Mouse (Mus musculus) urinary bladder, postnatal 36 days (tissue): ENCODE measurements at regions not wholly inside any gene's neighbourhood (a gene's known extent, or its start where the extent isn't known, plus 50 kb on each side); places are given as distances from the start of the nearest gene placed in this dataset.
A peak's percentile ranks its signal among the peaks of the same experiment; 100 is the strongest.

ENCODE experiments used
- DNase-seq, 2 experiments: peaks; one replicate each; pipeline ENCODE4 v3.0.0; 2022; ENCODE audit warnings: low spot score in 2 of 2, mixed read lengths in 1 of 2

- DNase-seq, result no peak
These were observed 157.0 kb downstream of the Fgf18 start for GRCm38 (mm10) chr11:32990201-32990600.

DNA sequence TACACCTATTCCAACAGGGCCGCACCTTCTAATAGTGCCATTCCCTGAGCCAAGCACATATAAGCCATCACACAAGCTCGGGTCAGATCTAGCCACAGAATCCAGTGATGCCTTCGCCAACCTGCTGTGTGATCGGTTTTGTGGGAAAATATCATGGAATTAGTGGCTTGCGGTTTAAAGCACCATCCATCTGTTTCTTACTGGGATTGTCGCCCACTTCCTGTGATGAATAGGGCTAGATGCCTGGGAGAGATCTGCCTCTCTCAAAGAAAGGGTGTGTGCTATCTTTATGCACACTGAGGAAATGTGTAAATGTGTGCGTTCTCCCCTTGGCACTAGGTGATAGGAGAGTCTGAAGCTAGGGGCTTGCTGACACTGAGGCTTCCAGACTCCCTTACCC lies 154.5 kb upstream of the Smim23 start:
- DNase-seq, result no peak

GRCm38 (mm10) chr11:32976572-32976971 lies 152.2 kb upstream of the Smim23 start:
- no peak for DNase-seq

GRCm38 (mm10) chr11:32973453-32973852 lies 149.0 kb upstream of the Smim23 start:
- DNase-seq, result no peak

DNA sequence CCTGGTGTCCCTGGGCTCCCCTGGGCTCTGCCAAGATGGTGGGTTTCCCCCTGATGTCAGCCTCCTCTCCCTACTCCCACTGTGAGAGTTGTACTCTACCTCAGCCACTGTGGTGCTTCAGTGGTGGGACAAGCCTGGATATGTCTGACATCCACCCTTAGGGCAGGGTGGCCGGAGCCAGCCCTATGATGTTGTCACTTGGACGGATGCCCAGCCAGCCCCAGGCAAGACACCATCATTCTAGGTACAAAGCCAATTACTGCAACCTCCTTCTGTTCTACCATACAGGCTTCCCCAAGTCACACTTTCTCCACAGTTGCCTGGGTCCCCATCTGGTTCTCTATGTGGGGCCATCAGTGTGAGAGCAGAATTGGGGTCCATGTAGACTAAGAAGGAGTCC lies 141.0 kb upstream of the Smim23 start:
- DNase-seq, result no peak

DNA sequence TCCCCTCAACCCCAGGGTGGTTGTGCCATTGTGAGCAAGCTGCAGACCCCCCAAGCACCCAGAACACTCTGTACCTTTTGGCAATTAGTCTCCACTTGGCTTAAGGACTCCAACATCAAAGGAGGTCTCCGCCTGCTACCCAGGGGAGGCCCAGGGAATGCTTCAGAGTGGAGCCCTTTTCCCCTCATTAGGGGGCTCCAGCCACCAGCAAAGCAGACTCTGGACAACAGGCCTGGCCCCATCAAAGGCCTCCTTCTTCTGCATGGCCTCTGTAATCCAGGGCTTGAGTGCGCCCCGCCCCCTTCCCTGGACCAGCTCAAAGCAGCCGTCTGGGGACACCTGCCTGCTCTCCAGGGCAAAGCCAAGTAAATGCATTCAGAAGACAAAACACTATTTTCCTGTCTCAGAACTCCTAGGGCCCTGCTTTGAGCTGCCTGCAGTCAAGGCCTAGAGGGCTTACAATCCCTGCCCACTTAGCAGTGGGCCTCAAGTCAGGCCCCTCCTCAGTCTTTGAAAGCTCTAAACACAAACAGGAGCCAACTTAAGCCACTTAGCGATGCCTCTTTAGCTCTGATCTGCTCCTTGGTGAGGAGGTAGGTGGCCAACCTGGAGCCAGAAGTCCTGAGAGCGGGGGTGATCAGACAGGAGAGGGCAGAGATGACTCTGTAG lies 139.4 kb upstream of the Smim23 start:
- no peak for DNase-seq

GRCm38 (mm10) chr11:32961600-32961999 lies 137.2 kb upstream of the Smim23 start:
- DNase-seq, result no peak

DNA sequence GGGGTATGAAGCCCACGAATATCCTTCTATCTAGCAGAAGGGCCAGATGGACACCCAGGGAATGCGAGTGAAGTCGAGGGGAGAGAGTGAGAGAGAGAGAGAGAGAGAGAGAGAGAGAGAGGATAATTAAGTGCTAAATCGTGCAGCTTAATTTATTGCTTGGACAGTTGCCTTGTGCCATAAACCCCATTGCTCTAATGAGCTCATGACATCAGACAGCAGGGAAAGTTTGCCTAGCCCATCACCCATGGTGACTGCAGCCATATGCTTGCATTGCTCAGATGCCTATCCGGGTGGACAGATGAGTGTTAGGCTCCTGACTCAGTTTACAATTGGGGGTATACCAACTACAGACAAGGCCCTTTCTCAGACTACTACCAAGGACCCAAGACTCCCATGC lies 134.6 kb upstream of the Smim23 start:
- no peak for DNase-seq

DNA sequence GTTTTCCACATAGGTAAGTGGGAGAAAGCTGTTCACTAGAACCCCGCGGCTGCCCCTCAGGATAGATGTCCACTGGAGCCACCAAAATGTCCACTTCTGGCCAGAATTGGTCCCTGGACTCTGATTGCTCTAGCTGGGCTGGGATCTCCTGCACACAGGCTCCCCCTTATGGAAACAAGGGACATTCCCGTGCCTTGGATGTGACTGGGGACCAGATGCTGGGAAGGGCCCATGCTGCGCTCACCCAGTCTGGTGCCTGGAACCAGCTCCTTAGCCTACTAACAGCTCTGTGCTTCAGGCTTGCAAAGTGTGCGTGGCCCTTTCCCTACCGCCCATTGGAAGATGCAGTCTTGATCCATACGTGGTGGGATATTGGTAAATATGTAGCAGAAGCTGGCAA lies 132.6 kb upstream of the Smim23 start:
- DNase-seq, result peak in 1 of 2 experiments; percentile 10

DNA sequence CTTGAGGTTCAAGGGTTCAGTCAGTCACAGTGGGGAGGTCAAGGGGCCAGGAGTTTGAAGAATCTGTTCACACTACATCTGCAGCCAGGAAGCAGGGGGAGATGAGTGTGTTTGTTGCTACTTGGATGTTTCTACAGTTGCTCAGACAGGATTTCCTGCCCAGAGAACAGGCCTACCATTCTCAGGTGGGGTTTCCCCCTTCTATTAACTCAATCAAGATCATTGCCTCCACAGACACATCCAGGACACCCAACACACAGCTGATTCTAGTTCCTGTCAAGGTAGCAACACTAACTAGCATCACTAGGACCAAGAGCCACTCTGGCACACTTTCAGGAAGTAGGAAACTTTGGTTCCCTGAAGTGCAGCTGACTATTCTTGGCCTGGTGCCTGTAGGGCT lies 127.9 kb upstream of the Smim23 start:
- DNase-seq, result no peak

- no peak for DNase-seq
These were observed 123.7 kb upstream of the Smim23 start for GRCm38 (mm10) chr11:32948132-32948531.

- no peak for DNase-seq
These were observed 122.1 kb upstream of the Smim23 start for GRCm38 (mm10) chr11:32946481-32947001.

DNA sequence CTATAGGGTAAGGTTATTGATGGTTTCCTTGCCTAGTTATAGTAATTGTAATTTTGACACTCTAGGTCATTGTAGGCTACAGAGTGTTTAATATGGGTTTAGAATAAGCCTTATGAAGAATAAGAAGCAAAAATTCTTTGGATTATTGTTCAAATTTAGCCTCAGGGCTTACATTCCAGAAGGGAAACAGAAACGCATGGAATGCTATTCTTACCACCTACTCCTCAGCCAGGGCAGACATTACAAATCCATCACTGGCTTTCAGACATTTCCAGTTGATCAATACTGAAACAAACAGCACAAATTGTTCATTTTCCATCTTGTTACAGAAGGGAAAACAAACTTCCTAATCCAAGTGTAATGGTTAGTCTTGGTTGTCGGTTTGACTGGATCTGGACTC lies 120.7 kb upstream of the Smim23 start:
- no peak for DNase-seq

DNA sequence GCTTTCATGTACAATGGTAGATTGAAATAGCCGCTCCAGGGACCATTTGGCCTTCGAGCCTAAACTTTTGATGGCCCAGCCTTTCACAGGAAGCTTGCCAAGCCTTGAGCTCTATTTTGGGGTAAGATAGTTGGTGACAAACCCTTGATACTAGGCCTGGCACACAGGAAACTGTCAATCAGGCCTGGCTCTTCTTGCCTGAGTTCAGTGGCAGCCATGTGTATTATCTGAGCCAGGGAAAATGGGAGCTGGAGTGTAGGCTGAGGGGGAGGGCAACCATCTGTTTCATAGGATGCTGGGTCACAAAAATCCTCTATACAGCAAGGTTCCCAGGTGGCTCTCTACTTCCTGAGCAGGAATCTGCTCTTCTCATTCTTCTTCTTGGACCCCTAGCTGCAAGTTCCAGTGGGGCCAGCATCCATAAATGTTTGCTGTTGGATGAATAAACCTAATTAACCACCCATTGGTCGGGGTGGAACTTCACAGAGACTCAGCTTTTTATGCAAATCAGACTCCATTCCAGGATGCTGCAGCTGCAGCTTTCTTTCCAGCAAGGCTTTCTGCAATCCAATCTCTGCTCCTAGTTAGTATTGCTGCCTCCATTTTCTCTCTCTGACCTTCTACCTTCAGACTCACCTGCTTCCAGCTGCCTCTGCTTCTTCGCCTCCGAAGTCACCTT lies 117.1 kb upstream of the Smim23 start:
- no peak for DNase-seq

DNA sequence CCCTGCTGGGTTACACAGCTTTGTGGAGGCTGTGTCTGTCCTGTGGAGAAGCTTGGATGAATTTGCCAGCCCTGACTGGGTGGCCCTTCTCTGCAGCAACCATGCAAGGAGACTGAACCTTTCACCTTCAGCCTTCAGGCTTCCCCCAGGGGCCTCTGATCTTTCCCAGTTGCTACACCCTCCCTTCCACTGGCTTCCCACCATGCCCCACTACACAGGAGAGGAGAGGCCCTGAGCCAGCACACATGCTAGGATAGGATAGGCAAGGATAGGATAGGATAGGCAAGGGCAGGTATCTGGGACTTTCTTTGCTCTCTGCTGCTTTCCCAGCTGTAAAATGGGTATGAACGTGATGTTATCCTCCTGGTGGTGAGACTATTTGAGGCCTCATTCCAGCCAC lies 114.7 kb upstream of the Smim23 start:
- no peak for DNase-seq

- DNase-seq, result peak in 1 of 2 experiments; percentile 7
These were observed 112.8 kb upstream of the Smim23 start for GRCm38 (mm10) chr11:32937167-32937566.

- no peak for DNase-seq
These were observed 107.5 kb upstream of the Smim23 start for GRCm38 (mm10) chr11:32931928-32932327.

DNA sequence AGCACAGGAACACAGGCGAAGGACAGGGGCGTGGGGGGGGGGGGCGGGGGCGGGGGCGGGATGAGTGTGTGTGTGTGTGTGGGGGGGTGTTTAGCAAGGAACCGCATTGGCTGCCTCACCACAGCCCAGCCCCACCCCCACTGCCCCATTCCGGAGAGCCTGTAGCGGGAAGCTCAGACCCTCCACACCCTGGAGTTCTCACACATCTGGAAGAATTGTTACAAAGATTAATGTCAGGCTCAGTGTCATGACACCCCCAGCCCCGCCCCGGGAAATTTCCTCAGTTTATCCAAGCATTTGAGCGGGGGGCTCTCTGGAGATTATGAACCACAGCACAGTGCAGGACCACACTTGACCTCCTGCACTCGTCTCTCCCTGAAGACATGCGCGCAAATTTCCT lies 106.6 kb upstream of the Smim23 start:
- no peak for DNase-seq

- DNase-seq, result no peak
These were observed 104.4 kb upstream of the Smim23 start for GRCm38 (mm10) chr11:32928837-32929236.

GRCm38 (mm10) chr11:32925421-32926271 lies 101.2 kb upstream of the Smim23 start:
- peak; percentile 30 to 53 for DNase-seq

GRCm38 (mm10) chr11:32924932-32925331 lies 100.5 kb upstream of the Smim23 start:
- no peak for DNase-seq

DNA sequence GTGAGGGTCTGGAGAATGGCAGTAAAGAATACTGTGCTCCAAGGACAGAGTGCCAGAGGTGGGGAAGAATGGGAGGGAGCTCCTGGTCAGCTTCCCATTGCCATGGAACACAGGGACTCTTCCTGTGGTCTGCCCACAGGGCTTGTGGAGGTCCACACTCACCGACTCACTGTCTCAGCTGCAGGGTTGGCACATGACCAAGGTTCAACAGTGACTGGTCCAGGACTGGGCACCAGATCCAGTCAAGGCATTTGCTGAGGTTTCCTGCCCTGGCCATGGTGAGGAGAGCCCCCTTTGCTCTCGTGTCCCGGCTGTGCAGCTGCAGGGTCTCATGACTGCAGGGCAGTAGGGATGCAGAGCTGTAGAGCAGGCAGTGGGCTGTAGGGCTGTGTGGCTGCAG lies 88.7 kb upstream of the Smim23 start:
- DNase-seq, result no peak
